Mouse (Mus musculus) layer of hippocampus, adult 6 months (tissue): Measurements from ENCODE around the gene Zic3. TPM values are rescaled to one million over a fixed set of nuclear protein-coding genes. Genes with fewer than 3 reads are reported as not detected.

Source experiments
- long read RNA-seq, 2 experiments: library from polyadenylated mRNA; unstranded; transcript quantifications; one replicate each; pipeline ENCODE4 v2.0.0; 2019 to 2020
- polyA plus RNA-seq: library from polyadenylated mRNA; unstranded; fragments of <200 nt; fragmentation: Nextera tagmentation; gene quantifications from 2 replicates; pipeline ENCODE4 v1.2.3, GENCODE M21; 2021

The Zic3 gene
- polyA plus RNA-seq, result 2.2 and 2.8 TPM in 2 replicates
- long read RNA-seq, experiment 1, partial matches to known transcripts, result 0 of 7 reads
- long read RNA-seq, experiment 1, other reads (novel, unspliced or antisense), result 2 of 7 reads
- long read RNA-seq, experiment 2, transcript Zic3-201 (3 exons, 3,949 nt), result major isoform, 5 of 8 reads
- long read RNA-seq, experiment 2, partial matches to known transcripts, result 2 of 8 reads
- long read RNA-seq, experiment 2, other reads (novel, unspliced or antisense), result 1 of 8 reads

DNA sequence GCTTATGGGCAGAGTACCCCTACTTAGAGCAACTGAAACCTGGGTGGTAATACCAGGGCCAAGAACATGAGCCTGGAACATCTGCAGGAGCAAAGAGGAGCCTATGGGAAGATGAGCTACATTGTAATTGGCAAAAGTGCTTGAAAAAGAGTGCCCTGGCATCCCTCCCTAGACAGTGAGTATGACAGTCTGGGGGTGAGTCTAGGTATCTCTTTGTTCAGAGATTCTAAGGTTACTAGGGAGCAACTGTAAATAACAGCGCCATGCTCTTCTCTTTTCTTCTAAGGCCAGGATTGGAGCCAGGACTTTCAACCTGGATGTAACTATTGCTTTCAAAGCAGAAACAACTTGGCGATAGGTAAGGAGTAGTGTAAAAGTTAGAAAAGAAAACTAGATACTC, at the start of gene Zic3:
Gene Zic3, plus strand, starts transcription at position 301 of the 400 bp plus-strand sequence.

